Mouse (Mus musculus): Measurements from ENCODE around the gene Fcrlb.

- TF ChIP-seq POLR2A (IDR thresholded peaks at IDR 0.05; ENCODE audit: borderline replicate concordance, insufficient read depth, low read length) (no peak), CTCF (IDR thresholded peaks at IDR 0.05; ENCODE audit: borderline replicate concordance, insufficient read depth, low read depth, low read length) (no peak)
Measured at GRCm38 (mm10) chr1:170865406-170865805, 47.3 kb downstream of the Fcrlb start.

Measured in cerebellum, adult 2 months (tissue).